Mouse (Mus musculus) cerebellum, adult (tissue): ENCODE results near the gene Acod1.

Experiments
- ATAC-seq: cut with Nextera tagmentation; 2 replicates; pipeline ENCODE4 v1.9.2; 2017; ENCODE audit warnings: mild to moderate bottlenecking, moderate library complexity, mixed read lengths; ENCODE audit not compliant: insufficient number of reproducible peaks, low FRiP score, low TSS enrichment

The Acod1 gene

GRCm38 (mm10) chr14:103046677-103047076 lies at the start of gene Acod1:
TSS of gene Acod1 (plus strand) at chr14:103046977.
- 0 out of 2 replicates have a peak, but pooled peaks have one; percentile 20 for ATAC-seq

GRCm38 (mm10) chr14:103007737-103008136 lies 39.0 kb upstream of the Acod1 start:
- ATAC-seq: no peak

GRCm38 (mm10) chr14:103011782-103012181 lies 35.0 kb upstream of the Acod1 start:
- no peak for ATAC-seq

GRCm38 (mm10) chr14:103012563-103013150 lies 34.1 kb upstream of the Acod1 start:
- peak; percentile 92 for ATAC-seq

GRCm38 (mm10) chr14:103017009-103017408 lies 29.8 kb upstream of the Acod1 start:
- no peak for ATAC-seq

GRCm38 (mm10) chr14:103020046-103020445 lies 26.7 kb upstream of the Acod1 start:
- no peak for ATAC-seq

GRCm38 (mm10) chr14:103029203-103029602 lies 17.6 kb upstream of the Acod1 start:
- ATAC-seq: no peak

GRCm38 (mm10) chr14:103033271-103033823 lies 13.4 kb upstream of the Acod1 start:
- no peak for ATAC-seq

GRCm38 (mm10) chr14:103034076-103034475 lies 12.7 kb upstream of the Acod1 start:
- ATAC-seq: no peak

GRCm38 (mm10) chr14:103037016-103037415 lies 9.8 kb upstream of the Acod1 start:
- ATAC-seq: no peak

GRCm38 (mm10) chr14:103048292-103049086 lies 1.7 kb downstream of the Acod1 start:
- no peak for ATAC-seq

- peak; percentile 85 for ATAC-seq
Measured at GRCm38 (mm10) chr14:103051159-103051769, 4.5 kb downstream of the Acod1 start.

GRCm38 (mm10) chr14:103054731-103055130 lies 8.0 kb downstream of the Acod1 start:
- no peak for ATAC-seq

GRCm38 (mm10) chr14:103056601-103057000 lies 9.8 kb downstream of the Acod1 start:
- ATAC-seq: no peak

- ATAC-seq: no peak
Measured at GRCm38 (mm10) chr14:103058998-103059397, 12.2 kb downstream of the Acod1 start.

- no peak for ATAC-seq
Measured at GRCm38 (mm10) chr14:103059495-103059894, 12.7 kb downstream of the Acod1 start.

GRCm38 (mm10) chr14:103065294-103066167 lies 18.8 kb downstream of the Acod1 start:
- ATAC-seq: peak; percentile 28

- peak; percentile 26 for ATAC-seq
Measured at GRCm38 (mm10) chr14:103069465-103069863, 22.7 kb downstream of the Acod1 start.

GRCm38 (mm10) chr14:103069864-103070611 lies 23.3 kb downstream of the Acod1 start, which contains the start of gene Cln5:
TSS of gene Cln5 (plus strand) at chr14:103070216.
- ATAC-seq: peak; percentile 91
